Mouse (Mus musculus) limb, embryonic 10.5 days (tissue): ENCODE measurements around the gene Calr4. TPM values are rescaled to one million over a fixed set of nuclear protein-coding genes. Genes with fewer than 3 reads are reported as not detected.

Experiments
- polyA plus RNA-seq: library from polyadenylated mRNA; unstranded; fragments of >200 nt; fragmentation: Nextera tagmentation; extraction: Ambion mirVana; gene quantifications from 2 replicates; pipeline ENCODE4 v1.2.1, GENCODE M21; 2016

The Calr4 gene
- polyA plus RNA-seq, 1 experiment from 2014 or later: not detected

Other genes starting within 250 kb of the Calr4 start
- gene Nrd1, start 233.8 kb upstream of the Calr4 start, polyA plus RNA-seq: 70.1 and 77.0 TPM in 2 replicates
- gene Osbpl9, start 32.2 kb upstream of the Calr4 start, polyA plus RNA-seq: 57.7 and 64.5 TPM in 2 replicates
- 26.4 and 33.4 TPM in 2 replicates for gene Eps15, start 45.8 kb downstream of the Calr4 start, polyA plus RNA-seq
- gene Ttc39a, start 172.1 kb downstream of the Calr4 start, polyA plus RNA-seq: 6.9 and 7.0 TPM in 2 replicates